Mouse (Mus musculus): ENCODE results near the gene Slco2a1.

The Slco2a1 gene

GRCm38 (mm10) chr9:102982376-102982775, 6.1 kb upstream of the Slco2a1 start:
- no peak for DNase-seq (ENCODE audit: low spot score in 2 of 2)

- DNase-seq (ENCODE audit: low spot score in 2 of 2): no peak
Observed at GRCm38 (mm10) chr9:102985111-102985510, 3.4 kb upstream of the Slco2a1 start.

GRCm38 (mm10) chr9:102985939-102986338, 2.6 kb upstream of the Slco2a1 start:
- DNase-seq (ENCODE audit: low spot score in 2 of 2): no peak

GRCm38 (mm10) chr9:102990306-102991133, 2.0 kb downstream of the Slco2a1 start:
- DNase-seq (ENCODE audit: low spot score in 2 of 2): no peak

GRCm38 (mm10) chr9:102991134-102991406, 2.6 kb downstream of the Slco2a1 start:
- no peak for DNase-seq (ENCODE audit: low spot score in 2 of 2)

GRCm38 (mm10) chr9:102992877-102993276, 4.4 kb downstream of the Slco2a1 start:
- DNase-seq (ENCODE audit: low spot score in 2 of 2): no peak

GRCm38 (mm10) chr9:102993764-102994163, 5.3 kb downstream of the Slco2a1 start:
- DNase-seq (ENCODE audit: low spot score in 2 of 2): no peak

GRCm38 (mm10) chr9:102995800-102996635, 7.5 kb downstream of the Slco2a1 start:
- no peak for DNase-seq (ENCODE audit: low spot score in 2 of 2)

- no peak for DNase-seq (ENCODE audit: low spot score in 2 of 2)
Observed at GRCm38 (mm10) chr9:103000384-103000783, 11.9 kb downstream of the Slco2a1 start.

GRCm38 (mm10) chr9:103004343-103004742, 15.8 kb downstream of the Slco2a1 start:
- DNase-seq (ENCODE audit: low spot score in 2 of 2): no peak

GRCm38 (mm10) chr9:103007699-103008078, 19.2 kb downstream of the Slco2a1 start:
- DNase-seq (ENCODE audit: low spot score in 2 of 2): peak in 1 of 2 experiments; percentile 14

- no peak for DNase-seq (ENCODE audit: low spot score in 2 of 2)
Observed at GRCm38 (mm10) chr9:103008079-103008855, 19.8 kb downstream of the Slco2a1 start.

- no peak for DNase-seq (ENCODE audit: low spot score in 2 of 2)
Observed at GRCm38 (mm10) chr9:103010161-103010560, 21.6 kb downstream of the Slco2a1 start.

GRCm38 (mm10) chr9:103013366-103013765, 24.9 kb downstream of the Slco2a1 start:
- DNase-seq (ENCODE audit: low spot score in 2 of 2): peak in 1 of 2 experiments; percentile 11

- no peak for DNase-seq (ENCODE audit: low spot score in 2 of 2)
Observed at GRCm38 (mm10) chr9:103014686-103015085, 26.2 kb downstream of the Slco2a1 start.

GRCm38 (mm10) chr9:103024116-103024515, 35.6 kb downstream of the Slco2a1 start:
- DNase-seq (ENCODE audit: low spot score in 2 of 2): no peak

GRCm38 (mm10) chr9:103027150-103027889, 38.8 kb downstream of the Slco2a1 start:
- DNase-seq (ENCODE audit: low spot score in 2 of 2): no peak

GRCm38 (mm10) chr9:103029012-103029411, 40.5 kb downstream of the Slco2a1 start:
- DNase-seq (ENCODE audit: low spot score in 2 of 2): no peak

GRCm38 (mm10) chr9:103030041-103030440, 41.5 kb downstream of the Slco2a1 start:
- DNase-seq (ENCODE audit: low spot score in 2 of 2): no peak

- DNase-seq (ENCODE audit: low spot score in 2 of 2): no peak
Observed at GRCm38 (mm10) chr9:103031211-103031610, 42.7 kb downstream of the Slco2a1 start.

GRCm38 (mm10) chr9:103032193-103032592, 43.7 kb downstream of the Slco2a1 start:
- DNase-seq (ENCODE audit: low spot score in 2 of 2): no peak

Data from spleen, postnatal 36 days (tissue).